Mouse (Mus musculus) mouse embryonic stem cell (cell line): ENCODE data around the gene Gstt3.
"Not testable (repeated sequence)": the region's sequence is repeated elsewhere in the genome, so short reads cannot be mapped to it uniquely, and the experiment has no call there.

ENCODE experiments used
- in situ Hi-C, 2 experiments: fragments of 300-500 bp; cut with MboI; formaldehyde crosslinking; loops; 1 replicate in 1 of 2; 3 replicates in 1 of 2; pipeline ENCODE4 v1.14.3; 2019 to 2020; ENCODE audit warnings: low sequenced_read_pairs in 2 of 2, low pct_unique_long_range_greater_than_20kb in 1 of 2, mixed read lengths in 1 of 2; ENCODE audit not compliant: unreplicated experiment in 1 of 2

Gstt3 gene

DNA sequence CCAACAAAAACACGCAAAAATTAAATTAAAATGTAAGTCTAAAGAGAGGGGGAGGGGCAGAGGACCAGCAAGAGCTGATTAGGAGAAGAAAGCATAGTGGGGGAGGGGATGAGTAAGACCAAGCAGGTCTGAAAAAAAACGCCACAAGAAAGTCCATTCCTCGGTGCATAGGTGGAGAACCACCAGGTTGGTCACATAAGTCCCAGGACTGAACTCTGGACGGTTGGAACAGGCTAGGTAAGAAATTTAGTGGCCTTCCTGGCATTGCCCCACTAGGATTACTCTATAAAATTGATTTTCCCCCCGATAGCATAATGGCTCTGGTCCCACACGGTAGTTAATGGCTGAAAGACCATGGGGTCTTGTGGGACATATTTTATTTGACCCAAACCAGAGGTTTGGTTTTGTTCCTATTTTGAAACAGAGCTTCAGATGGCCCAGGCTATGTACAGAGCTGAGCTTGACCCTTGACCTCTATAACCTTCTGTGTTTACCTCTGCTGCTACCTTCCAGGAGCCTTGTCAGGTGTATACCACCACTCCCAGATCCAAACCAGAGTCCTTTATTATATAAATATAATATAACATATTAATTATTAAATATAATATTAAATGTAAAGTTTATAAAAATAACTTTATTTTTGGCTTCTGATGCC, 8.0 kb upstream of the Gstt3 start:
- in situ Hi-C loops: no loop called here

DNA sequence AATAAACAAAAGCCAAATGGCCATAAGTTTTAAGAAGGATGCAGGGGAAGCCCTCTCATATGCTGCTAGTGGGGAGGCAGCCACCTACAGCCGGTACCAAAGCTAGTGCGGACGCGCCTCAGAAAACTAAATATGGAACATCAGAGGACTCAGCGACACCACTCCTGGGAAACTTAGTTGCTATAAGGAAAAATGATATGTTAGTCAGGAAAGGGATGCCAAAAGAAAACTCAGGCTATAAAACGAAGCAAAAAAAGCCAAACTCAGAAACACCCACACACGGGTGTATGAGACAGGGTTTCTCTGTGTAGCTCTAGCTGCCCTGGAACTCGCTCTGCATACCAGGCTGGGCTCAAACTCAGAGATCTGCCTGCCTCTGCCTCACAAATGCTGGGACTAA, 7.1 kb upstream of the Gstt3 start:
- in situ Hi-C loops: no loop called here

DNA sequence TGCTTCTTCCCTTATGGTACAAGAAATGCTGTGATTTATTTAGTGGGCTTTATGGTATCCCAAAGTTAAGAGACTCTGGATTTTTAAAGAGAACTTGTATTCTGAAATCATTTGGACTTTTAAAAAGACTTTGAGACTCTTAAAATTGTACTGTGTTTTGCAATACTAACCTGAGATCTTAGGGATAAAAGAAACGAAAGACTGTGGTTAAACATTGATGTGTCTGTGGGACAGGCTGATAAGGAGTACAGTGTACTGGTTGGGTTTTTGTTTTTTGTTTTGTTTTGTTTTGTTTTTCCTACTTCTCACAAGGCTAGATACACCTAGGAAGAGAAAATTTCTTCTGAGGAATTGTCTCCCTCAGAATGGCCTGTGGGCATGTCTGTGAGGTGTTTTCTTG, 4.2 kb upstream of the Gstt3 start:
- in situ Hi-C loops: no loop called here

DNA sequence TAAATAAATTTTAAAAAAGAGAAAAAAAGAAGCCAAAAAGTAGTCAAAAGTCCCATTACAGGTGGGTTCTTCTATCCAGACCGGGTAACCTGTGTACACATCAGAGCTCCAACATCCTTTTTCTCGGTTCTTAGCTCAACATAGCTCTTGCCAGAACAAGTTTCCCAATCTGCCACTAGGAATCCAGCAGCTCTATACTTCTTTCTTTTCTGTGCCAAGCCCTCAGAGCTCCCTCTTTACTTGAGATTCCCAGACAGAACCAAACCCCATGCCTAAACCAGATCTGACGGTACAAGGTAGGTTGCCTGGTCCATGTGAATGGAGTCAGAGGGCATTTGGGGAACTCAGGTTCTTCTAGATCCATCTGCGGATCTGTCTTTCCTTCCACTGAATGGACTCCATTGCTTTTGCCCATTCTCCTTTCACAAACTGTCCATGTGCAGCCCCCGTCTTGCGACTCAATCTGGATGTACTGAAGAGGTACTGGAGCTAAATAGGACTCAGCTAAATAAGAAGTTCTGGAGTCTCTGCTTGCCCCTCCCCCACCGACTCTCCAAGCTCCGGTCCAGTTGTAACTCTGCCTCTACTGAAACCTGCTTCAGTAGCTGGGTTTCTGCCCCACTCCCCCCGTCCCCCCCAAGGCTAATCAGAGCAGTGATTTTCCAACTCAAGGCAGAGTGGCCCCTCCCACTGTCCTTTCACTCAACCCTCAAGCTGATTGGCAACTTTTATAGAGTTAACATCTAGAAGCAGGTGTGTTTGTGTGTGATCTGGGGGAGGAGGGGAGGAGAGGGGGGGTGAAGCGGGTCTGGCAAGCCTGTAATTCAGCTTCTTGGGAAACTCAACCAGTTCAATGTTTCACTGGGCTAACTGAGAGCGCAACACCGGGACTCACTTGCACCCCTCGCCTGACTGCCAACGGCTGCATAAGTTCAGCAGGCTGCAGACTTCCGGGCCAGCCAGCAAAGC, 1.7 kb downstream of the Gstt3 start:
- in situ Hi-C loops: no loop called here

DNA sequence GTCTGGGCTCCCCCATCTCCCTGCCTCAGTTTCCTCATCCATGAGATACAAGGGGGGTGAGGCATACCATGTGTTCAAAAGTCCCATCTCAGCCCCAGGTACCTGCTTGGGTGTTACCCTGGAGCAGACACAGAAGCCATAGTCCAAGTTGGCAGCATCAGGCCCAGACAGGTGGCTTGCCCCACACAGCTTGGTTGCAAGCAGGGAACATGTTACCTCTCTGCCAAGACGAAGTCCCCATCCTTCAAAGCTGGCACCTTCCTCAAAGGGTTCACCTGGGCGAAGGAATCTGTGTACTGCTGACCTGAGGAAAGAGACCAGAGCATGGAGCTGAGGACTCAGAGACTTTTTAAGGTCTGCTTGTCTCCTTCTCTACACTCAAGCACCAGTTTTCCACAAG, 3.3 kb downstream of the Gstt3 start:
- in situ Hi-C loops: no loop called here

GRCm38 (mm10) chr10:75776562-75776961, 4.7 kb downstream of the Gstt3 start:
- in situ Hi-C loops: no loop called here

DNA sequence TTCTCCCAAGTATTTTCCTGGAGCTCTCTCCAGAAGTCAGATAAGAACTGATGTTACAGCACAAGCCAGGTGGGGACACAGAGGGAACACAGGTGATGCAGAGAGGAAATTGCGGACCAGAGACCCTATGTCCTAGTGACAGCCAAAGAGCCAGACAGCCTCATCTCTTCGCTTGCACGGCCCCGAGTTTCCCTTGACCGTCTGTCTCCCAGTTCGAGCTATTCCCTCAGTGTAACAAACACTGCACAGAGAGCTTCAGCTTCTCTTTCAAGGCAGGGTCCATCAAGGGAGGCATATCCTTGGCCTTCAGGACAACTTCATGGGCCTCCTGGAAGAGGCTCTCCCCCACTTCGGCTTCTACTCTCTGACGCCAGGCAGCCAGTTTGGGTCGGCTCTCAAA, 6.6 kb downstream of the Gstt3 start:
- in situ Hi-C loops: no loop called here

DNA sequence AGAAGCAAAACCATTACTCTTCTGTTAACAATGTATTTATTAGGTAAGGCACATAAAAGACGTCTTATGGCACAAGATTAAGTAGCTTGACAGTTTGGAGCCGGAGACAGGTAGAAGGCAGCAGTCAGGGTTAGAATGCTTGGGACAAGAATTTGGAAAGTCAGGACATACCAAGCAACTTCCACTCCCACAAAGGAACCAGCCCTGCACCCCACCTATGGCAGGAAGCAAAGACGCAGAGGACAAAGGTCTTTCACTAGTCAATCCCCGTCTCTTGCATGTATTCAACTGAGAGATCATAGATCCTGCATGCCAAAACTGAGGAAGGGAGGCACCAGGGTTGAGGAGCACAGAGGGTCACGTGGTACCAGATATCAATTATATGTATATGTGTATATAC, 7.1 kb downstream of the Gstt3 start:
- in situ Hi-C loops: no loop called here

- in situ Hi-C loops: no loop called here
Measured at GRCm38 (mm10) chr10:75772795-75773664, 8.2 kb downstream of the Gstt3 start, which contains the start of gene Ddt. Gene Ddt, minus strand, starts transcription at chr10:75773414.

DNA sequence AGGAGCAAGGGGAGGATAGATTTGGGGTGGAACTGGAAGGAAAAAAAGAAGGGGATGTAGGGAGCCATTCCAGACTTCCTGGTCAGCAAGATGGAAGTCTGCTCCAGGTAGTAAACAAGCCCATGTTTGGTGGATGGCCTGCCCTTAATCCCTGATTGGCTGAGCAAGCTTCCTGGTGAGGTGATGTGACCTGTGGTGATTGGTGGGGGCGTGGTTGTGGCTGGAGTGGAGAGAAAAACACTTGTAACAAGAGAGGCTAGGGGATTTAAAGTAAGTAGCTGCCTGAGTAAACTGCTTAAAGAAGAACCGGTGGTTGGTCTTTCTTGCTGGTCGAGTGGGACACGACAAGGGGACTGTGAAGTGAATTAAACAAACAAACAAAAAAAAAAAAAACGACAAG, 13.5 kb downstream of the Gstt3 start:
- in situ Hi-C loops: not testable (repeated sequence)

DNA sequence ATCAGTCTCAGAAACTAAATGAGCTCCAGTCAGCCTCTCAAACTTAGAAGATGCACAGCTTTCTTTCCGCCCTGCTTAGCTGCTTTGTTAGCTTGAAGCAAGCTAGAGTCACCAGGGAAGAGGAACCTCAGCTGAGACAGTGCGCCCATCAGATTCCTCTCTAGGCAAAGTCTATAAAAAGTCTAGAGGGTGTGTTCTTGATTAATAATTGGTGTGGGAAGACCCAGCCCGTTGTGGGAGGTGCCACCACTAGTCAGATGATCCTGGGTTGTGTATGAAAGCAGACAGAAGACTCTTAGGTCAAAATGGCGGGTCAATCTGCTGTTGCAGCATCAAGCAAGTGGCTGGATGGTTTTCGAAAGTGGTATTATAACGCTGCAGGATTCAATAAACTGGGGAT, 14.4 kb downstream of the Gstt3 start:
- in situ Hi-C loops: no loop called here

GRCm38 (mm10) chr10:75764519-75765473, 16.4 kb downstream of the Gstt3 start:
- in situ Hi-C loops: no loop called here

GRCm38 (mm10) chr10:75763682-75764518, 17.3 kb downstream of the Gstt3 start, which contains the start of gene Cabin1:
Gene Cabin1, minus strand, starts transcription at chr10:75764341.
- in situ Hi-C loops: no loop called here

- in situ Hi-C loops: no loop called here
Measured at GRCm38 (mm10) chr10:75762413-75762812, 18.8 kb downstream of the Gstt3 start.

DNA sequence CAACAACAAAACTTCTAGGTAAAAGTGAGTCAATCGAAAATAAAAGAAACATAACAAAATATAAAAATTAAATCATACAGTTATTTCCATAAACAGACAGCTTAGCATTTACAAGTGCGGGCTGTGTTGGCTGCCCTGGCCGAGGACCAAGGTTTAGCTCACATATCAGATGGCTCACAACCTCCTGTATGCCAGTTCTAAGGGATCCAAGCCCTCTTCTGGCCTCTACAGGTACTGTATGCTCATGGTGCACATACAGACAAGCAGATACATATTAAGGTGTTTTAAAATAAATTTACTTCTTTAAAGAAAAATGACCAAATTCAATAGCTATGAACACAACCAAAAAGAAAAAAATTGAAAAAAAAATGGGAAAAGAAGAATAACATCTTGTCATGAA, 20.9 kb downstream of the Gstt3 start:
- in situ Hi-C loops: no loop called here

DNA sequence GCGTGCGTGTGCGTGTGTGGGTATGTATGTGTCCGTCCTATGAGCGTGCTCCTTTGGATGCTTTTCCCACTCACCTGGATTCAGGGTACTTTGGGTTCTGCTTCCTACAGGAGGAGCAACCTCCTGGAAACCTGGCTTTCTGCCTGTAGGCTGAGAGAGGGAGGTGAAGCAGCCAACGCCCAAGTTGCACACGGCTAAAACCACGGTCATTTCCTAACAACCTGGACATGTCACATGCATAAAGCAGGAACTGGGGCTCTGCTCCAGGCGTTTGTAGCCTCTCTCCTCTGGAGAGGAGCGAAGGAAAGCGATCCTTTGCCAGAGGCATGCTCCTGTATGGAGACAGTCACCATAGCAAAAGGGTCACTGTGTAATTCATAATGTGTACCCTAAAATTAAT, 24.5 kb downstream of the Gstt3 start:
- in situ Hi-C loops: no loop called here

GRCm38 (mm10) chr10:75744017-75744416, 37.2 kb downstream of the Gstt3 start:
- in situ Hi-C loops: loop anchor here (10.0 to 25.0 kb wide), 2 partner anchors 111 to 218 kb away; partner anchors contain the start of gene Gm5134 (in 1 of the 2)
